Mouse (Mus musculus): ENCODE measurements around the gene Sppl2a.

DNA sequence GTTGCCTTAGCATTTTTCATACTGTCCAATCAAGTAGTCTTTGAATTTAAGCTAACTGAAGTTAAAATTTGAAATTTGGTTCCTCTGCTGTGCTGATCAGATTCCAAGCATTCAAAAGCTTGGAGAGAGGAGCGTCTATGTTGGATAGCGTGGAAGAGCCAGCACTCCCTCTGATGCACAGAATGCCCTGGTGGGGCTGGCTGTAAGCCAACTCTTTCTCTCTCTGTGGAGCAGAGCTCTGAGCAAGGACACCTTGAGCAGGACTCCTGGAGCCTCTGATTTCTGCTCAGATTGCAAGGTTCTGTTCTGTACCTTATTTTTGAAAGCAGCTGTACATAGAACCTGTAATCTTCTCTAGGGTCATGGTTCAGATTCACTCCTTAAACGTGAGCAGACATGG, 16.8 kb upstream of the Sppl2a start:
- no peak for TF ChIP-seq CTCF (IDR thresholded peaks at IDR 0.05; ENCODE audit: insufficient read depth, low read length)
- no peak for TF ChIP-seq POLR2A (IDR thresholded peaks at IDR 0.05; ENCODE audit: borderline replicate concordance, extremely low read depth, low read depth, low read length)

Measured in lung, adult 2 months (tissue).